Mouse (Mus musculus): Measurements from ENCODE around the gene Ankrd52.

- TF ChIP-seq ZC3H11A (IDR thresholded peaks at IDR 0.05; ENCODE audit: low read depth, low read length): no peak
- TF ChIP-seq TCF12 (IDR thresholded peaks at IDR 0.05; ENCODE audit: low read depth, low read length): no peak
- no peak for TF ChIP-seq ELF1 (IDR thresholded peaks at IDR 0.05; ENCODE audit: low read depth, low read length)
Observed at GRCm38 (mm10) chr10:128435873-128436272, 59.0 kb downstream of the Ankrd52 start.
